Mouse (Mus musculus) cerebellum, adult 2 months (tissue): ENCODE results near the gene Gm10563. TPM values are rescaled to one million over a fixed set of nuclear protein-coding genes. Genes with fewer than 3 reads are reported as not detected.
"Not testable (repeated sequence)": the region's sequence is repeated elsewhere in the genome, so short reads cannot be mapped to it uniquely, and the experiment has no call there.

ENCODE experiments used
- DNase-seq, 2 experiments: peaks; one replicate each; pipeline ENCODE4 v3.0.0; 2021
- H3K27ac ChIP-seq: fragments of 200-500 bp; 2 replicates; pipeline ENCODE4 v1.5.1; 2012; ENCODE audit warnings: low read length, control low read depth, inconsistent platforms; ENCODE audit not compliant: insufficient read depth
- H3K27me3 ChIP-seq: fragments of 200-500 bp; 2 replicates; pipeline ENCODE4 v1.6.1; 2012; ENCODE audit warnings: inconsistent platforms, mild to moderate bottlenecking, low read length, moderate library complexity; ENCODE audit not compliant: control insufficient read depth, insufficient read depth
- H3K4me1 ChIP-seq: fragments of 200-500 bp; 2 replicates; pipeline ENCODE4 v1.6.1; 2011; ENCODE audit warnings: low read length; ENCODE audit not compliant: control insufficient read depth, insufficient read depth
- H3K4me3 ChIP-seq: fragments of 200-500 bp; replicated peaks from 2 replicates; pipeline ENCODE3; 2011; ENCODE audit warnings: mild to moderate bottlenecking, low read depth, low read length, control low read depth; ENCODE audit not compliant: insufficient read depth
- CTCF ChIP-seq: fragments of 200-500 bp; IDR thresholded peaks from 2 replicates; pipeline ENCODE4 v1.5.1; 2011; ENCODE audit warnings: low read depth, mild to moderate bottlenecking, control low read depth, low read length, moderate library complexity, borderline replicate concordance; ENCODE audit not compliant: insufficient read depth
- POLR2A ChIP-seq: fragments of 200-500 bp; IDR thresholded peaks from 2 replicates; pipeline ENCODE4 v1.6.1; 2011; ENCODE audit warnings: low read length, control low read depth, borderline replicate concordance; ENCODE audit not compliant: insufficient read depth
- WGBS: fragments of 180-500 bp; shearing (Covaris S2); methylation state at CpG from one replicate; pipeline ENCODE4 v1.1.7; 2018; 5-methylcytosine and 5-hydroxymethylcytosine counted together
- polyA plus RNA-seq: library from polyadenylated mRNA; depleted of rRNA; stranded (reverse); fragments of >200 nt; gene quantifications from 2 replicates; pipeline ENCODE4 v1.2.3, GENCODE M21; 2012

Gene Gm10563
- polyA plus RNA-seq, 1 experiment, result not detected

GRCm38 (mm10) chr4:155672082-155672481 is 26.9 kb upstream of the Gm10563 start:
- H3K27ac ChIP-seq, result no peak overlapping the region
- WGBS, result 62% methylated on average over 2 of the region's 2 CpGs
- peaks cover 2% of the 10 kb centered on the region; the same call in 1 of the 2 replicates for H3K4me1 ChIP-seq
- H3K27me3 ChIP-seq, result no peaks in the 10 kb centered on the region
- no peak for DNase-seq
- TF ChIP-seq CTCF, result no peak
- no peak for TF ChIP-seq POLR2A
- no peak overlapping the region for H3K4me3 ChIP-seq

- not testable (repeated sequence) for H3K4me3 ChIP-seq, DNase-seq
- WGBS, result 66% methylated on average over 4 of the region's 4 CpGs
These were observed 25.0 kb upstream of the Gm10563 start for GRCm38 (mm10) chr4:155670236-155670635.

GRCm38 (mm10) chr4:155669598-155670075 is 24.4 kb upstream of the Gm10563 start:
- TF ChIP-seq CTCF (no peak), POLR2A (no peak)
- H3K4me3 ChIP-seq, result peak overlapping the region; percentile 100
- H3K27me3 ChIP-seq, result no peaks in the 10 kb centered on the region
- no peak overlapping the region for H3K27ac ChIP-seq
- peaks cover 2% of the 10 kb centered on the region; the same call in 1 of the 2 replicates for H3K4me1 ChIP-seq
- no peak for DNase-seq
- 1% methylated on average over 8 of the region's 8 CpGs for WGBS

More at GRCm38 (mm10) chr4:155670236-155670635, 25.0 kb upstream of the Gm10563 start:
- not testable (repeated sequence) for H3K4me1 ChIP-seq, H3K27me3 ChIP-seq, H3K27ac ChIP-seq

GRCm38 (mm10) chr4:155668689-155669597 is 23.7 kb upstream of the Gm10563 start, which contains the start of gene Mib2:
Gene Mib2, minus strand, starts transcription at chr4:155669198.
- H3K4me1 ChIP-seq, result peaks cover 2% of the 10 kb centered on the region; the same call in 1 of the 2 replicates
- H3K27me3 ChIP-seq, result no peaks in the 10 kb centered on the region
- WGBS, result under 1% methylated on average over 72 of the region's 73 CpGs
- H3K4me3 ChIP-seq, result peak within 1 kb of the TSS; percentile 100
- peak within 1 kb of the TSS; percentile 70 for H3K27ac ChIP-seq
- peak; percentile 96 to 98 for DNase-seq
- TF ChIP-seq POLR2A (0 out of 2 replicates have a peak, but pooled peaks have one; percentile 33), CTCF (no peak)

GRCm38 (mm10) chr4:155666903-155667302 is 21.7 kb upstream of the Gm10563 start:
- Histone ChIP-seq H3K4me3 (no peak overlapping the region), H3K27ac (no peak overlapping the region), H3K27me3 (no peaks in the 10 kb centered on the region), H3K4me1 (peaks cover 2% of the 10 kb centered on the region; the same call in 1 of the 2 replicates)
- TF ChIP-seq CTCF (no peak), POLR2A (no peak)
- no peak for DNase-seq

- TF ChIP-seq CTCF (no peak), POLR2A (no peak)
- no peaks in the 10 kb centered on the region for H3K4me1 ChIP-seq
- no peak overlapping the region for H3K27ac ChIP-seq
- H3K27me3 ChIP-seq, result no peaks in the 10 kb centered on the region
- no peak for DNase-seq
- 59% methylated on average over 12 of the region's 12 CpGs for WGBS
- no peak overlapping the region for H3K4me3 ChIP-seq
These were observed 15.4 kb upstream of the Gm10563 start for GRCm38 (mm10) chr4:155660641-155661040.

- Histone ChIP-seq H3K4me1 (peaks cover 9% of the 10 kb centered on the region; the same call in 1 of the 2 replicates), H3K27me3 (no peaks in the 10 kb centered on the region), H3K27ac (no peak overlapping the region), H3K4me3 (no peak overlapping the region)
- 88% methylated on average over 10 of the region's 10 CpGs for WGBS
- no peak for TF ChIP-seq CTCF
- no peak for DNase-seq
These were observed 13.8 kb upstream of the Gm10563 start for GRCm38 (mm10) chr4:155658961-155659360.

GRCm38 (mm10) chr4:155656214-155656751 is 11.1 kb upstream of the Gm10563 start:
- Histone ChIP-seq H3K27ac (no peak overlapping the region), H3K4me1 (peaks cover 18% of the 10 kb centered on the region; the same call in 1 of the 2 replicates), H3K4me3 (no peak overlapping the region), H3K27me3 (no peaks in the 10 kb centered on the region)
- WGBS, result 33% methylated on average over 13 of the region's 13 CpGs
- no peak for TF ChIP-seq CTCF
- no peak for TF ChIP-seq POLR2A
- DNase-seq, result peak; percentile 41 to 50
